Mouse (Mus musculus) MEL (cell line): Measurements from ENCODE around the gene Nck2. TPM values are rescaled to one million over a fixed set of nuclear protein-coding genes. Genes with fewer than 3 reads are reported as not detected.
A peak's percentile ranks its signal among the peaks of the same experiment; 100 is the strongest.

Source experiments
- DNase-seq: peaks from one replicate; pipeline ENCODE4 v3.0.0; 2011; ENCODE audit warnings: low read depth, low spot score
- H3K27ac ChIP-seq: 2 replicates; pipeline ENCODE4 v1.5.1; 2012; ENCODE audit warnings: low read depth, mild to moderate bottlenecking, control low read depth, low read length, moderate library complexity; ENCODE audit not compliant: control insufficient read depth
- H3K27me3 ChIP-seq, 2 experiments: fragments of 150-350 bp in 1 of 2; sonication (generic) in 1 of 2; 2 replicates each; pipeline ENCODE4 v1.6.1; 2012; ENCODE audit warnings: low read length in 2 of 2, mild to moderate bottlenecking in 2 of 2, improper control_type of control experiment in 1 of 2, moderate library complexity in 1 of 2; ENCODE audit not compliant: insufficient read depth in 2 of 2, control insufficient read depth in 1 of 2
- H3K36me3 ChIP-seq, 2 experiments: 2 replicates each; pipeline ENCODE4 v1.6.1; 2012 to 2014; ENCODE audit warnings: low read length in 2 of 2, improper control_type of control experiment in 1 of 2, inconsistent platforms in 1 of 2, mild to moderate bottlenecking in 1 of 2; ENCODE audit not compliant: insufficient read depth in 2 of 2, control insufficient read depth in 1 of 2
- H3K4me1 ChIP-seq, 2 experiments: fragments of 150-350 bp in 1 of 2; sonication (generic) in 1 of 2; 2 replicates each; pipeline ENCODE4 v1.6.1; 2012; ENCODE audit warnings: low read length in 2 of 2, improper control_type of control experiment in 1 of 2, mild to moderate bottlenecking in 1 of 2; ENCODE audit not compliant: insufficient read depth in 2 of 2, control insufficient read depth in 1 of 2
- H3K4me3 ChIP-seq, 2 experiments: fragments of 150-350 bp in 1 of 2; sonication (generic) in 1 of 2; 2 replicates each; pipeline ENCODE4 v1.5.1; 2012; ENCODE audit warnings: low read depth in 2 of 2, low read length in 2 of 2, mild to moderate bottlenecking in 2 of 2, moderate library complexity in 2 of 2, control low read depth in 1 of 2, improper control_type of control experiment in 1 of 2; ENCODE audit not compliant: control insufficient read depth in 1 of 2, insufficient read depth in 1 of 2
- H3K79me2 ChIP-seq: 2 replicates; pipeline ENCODE4 v1.6.1; 2012; ENCODE audit warnings: mild to moderate bottlenecking, low read length, moderate library complexity; ENCODE audit not compliant: control insufficient read depth, poor library complexity, insufficient read depth
- H3K9ac ChIP-seq: 2 replicates; pipeline ENCODE4 v1.6.1; 2012; ENCODE audit warnings: low read depth, mild to moderate bottlenecking, control low read depth, low read length, moderate library complexity; ENCODE audit not compliant: control insufficient read depth, poor library complexity, severe bottlenecking
- H3K9me3 ChIP-seq: fragments of 150-350 bp; sonication (generic); replicated peaks from 2 replicates; pipeline ENCODE4 v1.6.1; 2012; ENCODE audit warnings: mild to moderate bottlenecking, low read length, improper control_type of control experiment, moderate library complexity; ENCODE audit not compliant: insufficient read depth
- BHLHE40 ChIP-seq: IDR thresholded peaks from 2 replicates; pipeline ENCODE4 v1.6.1; 2012; ENCODE audit warnings: low read depth, mild to moderate bottlenecking, inconsistent platforms, low read length, improper control_type of control experiment, borderline replicate concordance
- CHD1 ChIP-seq: IDR thresholded peaks from 2 replicates; pipeline ENCODE4 v1.6.1; 2012; ENCODE audit warnings: low read depth, mild to moderate bottlenecking, inconsistent platforms, low read length, improper control_type of control experiment
- ELF1 ChIP-seq: IDR thresholded peaks from 2 replicates; pipeline ENCODE4 v1.6.1; 2014; ENCODE audit warnings: low read depth, mild to moderate bottlenecking, inconsistent platforms, low read length, improper control_type of control experiment, moderate library complexity
- EP300 ChIP-seq, 2 experiments: IDR thresholded peaks; 2 replicates each; pipeline ENCODE4 v1.6.1; 2011; ENCODE audit warnings: improper control_type of control experiment in 2 of 2, low read length in 2 of 2, low read depth in 1 of 2, mild to moderate bottlenecking in 1 of 2
- ETS1 ChIP-seq: IDR thresholded peaks from 2 replicates; pipeline ENCODE4 v1.6.1; 2012; ENCODE audit warnings: low read depth, mild to moderate bottlenecking, inconsistent platforms, low read length, improper control_type of control experiment, moderate library complexity
- GABPA ChIP-seq: IDR thresholded peaks from 2 replicates; pipeline ENCODE4 v1.6.1; 2012; ENCODE audit warnings: low read depth, mild to moderate bottlenecking, inconsistent platforms, low read length, improper control_type of control experiment, moderate library complexity
- GATA1 ChIP-seq: IDR thresholded peaks from 2 replicates; pipeline ENCODE4 v1.6.1; 2011; ENCODE audit warnings: low read depth, low read length, improper control_type of control experiment
- MAZ ChIP-seq: IDR thresholded peaks from 2 replicates; pipeline ENCODE4 v1.6.1; 2012; ENCODE audit warnings: low read depth, mild to moderate bottlenecking, inconsistent platforms, low read length, improper control_type of control experiment
- MEF2A ChIP-seq: IDR thresholded peaks from 2 replicates; pipeline ENCODE4 v1.6.1; 2014; ENCODE audit warnings: low read depth, mild to moderate bottlenecking, inconsistent platforms, low read length, improper control_type of control experiment; ENCODE audit not compliant: poor library complexity, insufficient replicate concordance, severe bottlenecking; ENCODE audit errors: extremely low read depth
- MXI1 ChIP-seq: IDR thresholded peaks from 2 replicates; pipeline ENCODE4 v1.6.1; 2011; ENCODE audit warnings: mild to moderate bottlenecking, low read depth, low read length, improper control_type of control experiment
- MYC ChIP-seq: IDR thresholded peaks from 2 replicates; pipeline ENCODE4 v1.6.1; 2011; ENCODE audit warnings: low read depth, mild to moderate bottlenecking, low read length, improper control_type of control experiment, moderate library complexity
- NELFE ChIP-seq: IDR thresholded peaks from 2 replicates; pipeline ENCODE4 v1.6.1; 2011; ENCODE audit warnings: low read depth, low read length, improper control_type of control experiment
- NRF1 ChIP-seq: IDR thresholded peaks from 2 replicates; pipeline ENCODE4 v1.6.1; 2014; ENCODE audit warnings: low read depth, mild to moderate bottlenecking, inconsistent platforms, low read length, improper control_type of control experiment, moderate library complexity; ENCODE audit not compliant: poor library complexity, insufficient read depth, severe bottlenecking
- POLR2AphosphoS2 ChIP-seq: IDR thresholded peaks from 2 replicates; pipeline ENCODE4 v1.6.1; 2011; ENCODE audit warnings: low read length, improper control_type of control experiment
- RAD21 ChIP-seq: IDR thresholded peaks from 2 replicates; pipeline ENCODE4 v1.6.1; 2011; ENCODE audit warnings: mild to moderate bottlenecking, low read depth, low read length, improper control_type of control experiment
- TAL1 ChIP-seq: IDR thresholded peaks from 2 replicates; pipeline ENCODE4 v1.6.1; 2012; ENCODE audit warnings: mild to moderate bottlenecking, inconsistent platforms, low read length, moderate library complexity, mixed read lengths
- TBP ChIP-seq: IDR thresholded peaks from 2 replicates; pipeline ENCODE4 v1.8.0; 2011; ENCODE audit warnings: low read depth, low read length, improper control_type of control experiment
- TCF12 ChIP-seq: IDR thresholded peaks from 2 replicates; pipeline ENCODE4 v1.6.1; 2014; ENCODE audit warnings: low read depth, mild to moderate bottlenecking, inconsistent platforms, low read length, improper control_type of control experiment, moderate library complexity
- USF1 ChIP-seq: IDR thresholded peaks from 2 replicates; pipeline ENCODE4 v1.6.1; 2014; ENCODE audit warnings: low read depth, mild to moderate bottlenecking, inconsistent platforms, low read length, improper control_type of control experiment, moderate library complexity
- ZC3H11A ChIP-seq: IDR thresholded peaks from 2 replicates; pipeline ENCODE4 v1.6.1; 2012; ENCODE audit warnings: low read depth, mild to moderate bottlenecking, inconsistent platforms, low read length, improper control_type of control experiment
- ZMIZ1 ChIP-seq: IDR thresholded peaks from 2 replicates; pipeline ENCODE4 v1.6.1; 2012; ENCODE audit warnings: low read depth, mild to moderate bottlenecking, inconsistent platforms, low read length, improper control_type of control experiment, moderate library complexity
- ZNF384 ChIP-seq: IDR thresholded peaks from 2 replicates; pipeline ENCODE4 v1.6.1; 2012; ENCODE audit warnings: low read depth, mild to moderate bottlenecking, inconsistent platforms, low read length, improper control_type of control experiment
- polyA plus RNA-seq, 2 experiments: library from polyadenylated mRNA; stranded (reverse) in 1 of 2; unstranded in 1 of 2; fragments of >175 nt in 1 of 2; fragments of >200 nt in 1 of 2; gene quantifications; 2 replicates each; pipeline versions ENCODE4 v1.2.1 to v1.2.4; 2012; ENCODE audit warnings: low replicate concordance in 2 of 2, low read depth in 1 of 2; ENCODE audit not compliant: insufficient read length in 2 of 2, insufficient read depth in 1 of 2, missing spikeins in 1 of 2
- total RNA-seq: library from RNA; depleted of rRNA; stranded (reverse); fragments of 300-350 nt; gene quantifications from 2 replicates; pipeline ENCODE4 v1.2.3, GENCODE M21; 2012

Gene Nck2
- total and polyA plus RNA-seq, 3 experiments = 9.4 to 12.4 TPM; not detected in 1

- no peak for TF ChIP-seq MEF2A
- TF ChIP-seq CHD1 = no peak
- TF ChIP-seq MYC = no peak
- TF ChIP-seq MXI1 = no peak
- TF ChIP-seq ZMIZ1 = no peak
- TF ChIP-seq NRF1 = no peak
- TF ChIP-seq BHLHE40 = no peak
- TF ChIP-seq ZC3H11A = no peak
- no peak for TF ChIP-seq GABPA
- TF ChIP-seq TCF12 = no peak
- no peak for TF ChIP-seq POLR2AphosphoS2
- TF ChIP-seq TBP = no peak
- no peak for TF ChIP-seq ELF1
- no peak for TF ChIP-seq ZNF384
- TF ChIP-seq MAZ = no peak
- H3K9ac ChIP-seq = no peak overlapping the region
- H3K27ac ChIP-seq = no peak overlapping the region
- no peaks in the 10 kb centered on the region for H3K27me3 ChIP-seq
- H3K79me2 ChIP-seq = peaks cover 3% of the 10 kb centered on the region; the same call in 1 of the 2 replicates
- no peak overlapping the region for H3K4me3 ChIP-seq
- H3K9me3 ChIP-seq = no peaks in the 10 kb centered on the region
- peaks cover 8 to 44% of the 10 kb centered on the region in 2 experiments for H3K4me1 ChIP-seq
- DNase-seq = no peak
- H3K36me3 ChIP-seq = peaks cover 0 to 44% of the 10 kb centered on the region in 2 experiments; a peak in 2 of 4 replicates
Measured at GRCm38 (mm10) chr1:43472046-43472649, 27.8 kb downstream of the Nck2 start.

GRCm38 (mm10) chr1:43473734-43474534 is 29.6 kb downstream of the Nck2 start:
- Histone ChIP-seq H3K4me1 (peaks cover 7 to 39% of the 10 kb centered on the region in 2 experiments), H3K27ac (peak overlapping the region; percentile 79), H3K79me2 (peaks cover 3% of the 10 kb centered on the region; the same call in 1 of the 2 replicates), H3K9me3 (no peaks in the 10 kb centered on the region), H3K9ac (peak overlapping the region; percentile 36), H3K36me3 (peaks cover 0 to 39% of the 10 kb centered on the region in 2 experiments; a peak in 2 of 4 replicates), H3K4me3 (peak overlapping the region in 1 of 2 experiments; percentile 32; a peak in 2 of 4 replicates), H3K27me3 (no peaks in the 10 kb centered on the region)
- peak; percentile 82 for DNase-seq
- TF ChIP-seq NELFE (no peak), ETS1 (peak; percentile 22; the same call in 1 of the 2 replicates), GATA1 (0 out of 2 replicates have a peak, but pooled peaks have one; percentile 27), USF1 (peak; percentile 78), ELF1 (no peak), EP300 (IDR thresholded peaks at IDR 0.05; ENCODE audit: low read depth in 1 of 2, low read length in 2 of 2) (peak; percentile 26 to 37; a peak in 1 of 4 replicates), MYC (no peak), RAD21 (no peak), BHLHE40 (peak; percentile 81; the same call in 1 of the 2 replicates), TBP (0 out of 2 replicates have a peak, but pooled peaks have one; percentile 17), TAL1 (peak; percentile 16; the same call in 1 of the 2 replicates)
